Mouse (Mus musculus) kidney, adult 2 months (tissue): ENCODE measurements at regions not wholly inside any gene's neighbourhood (a gene's known extent, or its start where the extent isn't known, plus 50 kb on each side); places are given as distances from the start of the nearest gene placed in this dataset.

Experiments used
- CTCF ChIP-seq: fragments of 200-500 bp; conservative IDR thresholded peaks from 2 replicates; pipeline ENCODE4 v1.5.1; 2011; ENCODE audit warnings: low read depth, mild to moderate bottlenecking, control low read depth, low read length, moderate library complexity, mixed read lengths; ENCODE audit not compliant: insufficient read depth, insufficient read length
- POLR2A ChIP-seq: fragments of 200-500 bp; IDR thresholded peaks from one replicate; pipeline ENCODE4 v1.6.1; 2011; ENCODE audit warnings: low read depth, low read length, control low read depth

DNA sequence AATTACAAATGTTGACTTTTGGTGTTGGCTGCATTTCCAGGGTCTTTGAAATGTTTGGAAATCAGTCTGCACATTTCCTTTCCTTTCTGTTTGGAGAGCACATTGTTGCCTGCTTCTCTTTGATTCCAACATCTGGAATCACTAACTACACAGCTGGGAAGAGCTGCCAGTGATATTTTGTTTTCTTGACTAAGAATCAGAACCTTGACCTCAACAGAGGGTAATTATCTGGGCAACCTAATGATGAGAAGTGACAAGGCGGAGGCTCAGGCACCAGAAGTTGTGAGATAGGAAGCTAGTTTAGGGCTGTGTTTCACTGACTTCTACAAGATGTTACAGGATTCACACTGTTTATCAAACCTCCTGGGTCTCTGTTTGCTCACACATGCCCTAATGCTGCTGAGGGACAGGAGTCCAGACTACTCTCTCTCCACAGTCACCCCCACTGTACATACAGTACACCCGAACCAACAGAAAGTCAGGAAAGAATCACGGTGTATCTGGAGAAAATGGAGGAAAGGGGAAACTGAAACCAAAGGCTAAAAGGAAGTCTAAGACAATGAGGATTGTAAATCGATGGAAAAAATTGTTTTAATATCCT lies 359.8 kb downstream of the Rnd3 start:
- TF ChIP-seq CTCF = no peak
- no peak for TF ChIP-seq POLR2A
